Mouse (Mus musculus) myocyte (in vitro differentiated cells): ENCODE data around the gene Hnrnpf. TPM values are rescaled to one million over a fixed set of nuclear protein-coding genes. Genes with fewer than 3 reads are reported as not detected.

ENCODE experiments used
- H3K27me3 ChIP-seq: one replicate; pipeline ENCODE4 v1.6.1; 2011; ENCODE audit not compliant: control insufficient read depth, insufficient read depth, insufficient read length
- H3K36me3 ChIP-seq: one replicate; pipeline ENCODE4 v1.6.1; 2011; ENCODE audit not compliant: control insufficient read depth, insufficient read depth
- H3K4me2 ChIP-seq: one replicate; pipeline ENCODE4 v1.6.1; 2011; ENCODE audit warnings: low read depth, control low read depth
- H3K4me3 ChIP-seq: one replicate; pipeline ENCODE4 v1.5.1; 2011; ENCODE audit warnings: mild to moderate bottlenecking, control low read depth, moderate library complexity
- H3K79me2 ChIP-seq: one replicate; pipeline ENCODE4 v1.6.1; 2011; ENCODE audit not compliant: control insufficient read depth, insufficient read depth
- H3ac ChIP-seq: one replicate; pipeline ENCODE4 v1.6.1; 2011; ENCODE audit not compliant: control insufficient read depth, insufficient read length
- CEBPB ChIP-seq: IDR thresholded peaks from 2 replicates; pipeline ENCODE4 v1.6.1; 2011; ENCODE audit warnings: mild to moderate bottlenecking, moderate library complexity; ENCODE audit not compliant: poor library complexity, insufficient read depth, severe bottlenecking
- E2F4 ChIP-seq: IDR thresholded peaks from one replicate; pipeline ENCODE4 v1.6.1; 2011; ENCODE audit warnings: mild to moderate bottlenecking, control low read depth, moderate library complexity; ENCODE audit not compliant: insufficient read depth
- MAX ChIP-seq: IDR thresholded peaks from one replicate; pipeline ENCODE4 v1.6.1; 2011; ENCODE audit warnings: low read depth, mild to moderate bottlenecking, control low read depth
- MYOD1 ChIP-seq, 3 experiments: IDR thresholded peaks; one replicate each; pipeline ENCODE4 v1.6.1; 2011; ENCODE audit warnings: control low read depth in 2 of 3, low read depth in 2 of 3, mild to moderate bottlenecking in 2 of 3, moderate library complexity in 1 of 3; ENCODE audit not compliant: insufficient read length in 2 of 3, control insufficient read depth in 1 of 3
- MYOG ChIP-seq, 3 experiments: IDR thresholded peaks; one replicate each; pipeline ENCODE4 v1.6.1; 2011; ENCODE audit warnings: control low read depth in 2 of 3, low read depth in 2 of 3, mild to moderate bottlenecking in 2 of 3; ENCODE audit not compliant: insufficient read length in 2 of 3, control insufficient read depth in 1 of 3, insufficient read depth in 1 of 3
- POLR2A ChIP-seq: IDR thresholded peaks from one replicate; pipeline ENCODE4 v1.6.1; 2011; ENCODE audit warnings: low read depth, mild to moderate bottlenecking, control low read depth, moderate library complexity; ENCODE audit not compliant: insufficient read length
- POLR2AphosphoS2 ChIP-seq: IDR thresholded peaks from one replicate; pipeline ENCODE4 v1.6.1; 2011; ENCODE audit warnings: low read depth, control low read depth; ENCODE audit not compliant: insufficient read length
- REST ChIP-seq: IDR thresholded peaks from one replicate; pipeline ENCODE4 v1.6.1; 2011; ENCODE audit warnings: mild to moderate bottlenecking, control low read depth, moderate library complexity; ENCODE audit not compliant: insufficient read depth, insufficient read length
- SRF ChIP-seq: IDR thresholded peaks from one replicate; pipeline ENCODE4 v1.6.1; 2011; ENCODE audit warnings: low read depth; ENCODE audit not compliant: control insufficient read depth, insufficient read length
- TCF12 ChIP-seq: IDR thresholded peaks from one replicate; pipeline ENCODE4 v1.6.1; 2011; ENCODE audit warnings: mild to moderate bottlenecking, control low read depth; ENCODE audit not compliant: poor library complexity, insufficient read depth, severe bottlenecking
- TCF3 ChIP-seq: IDR thresholded peaks from one replicate; pipeline ENCODE4 v1.6.1; 2011; ENCODE audit warnings: low read depth, control low read depth; ENCODE audit not compliant: insufficient read length
- USF1 ChIP-seq: IDR thresholded peaks from one replicate; pipeline ENCODE4 v1.6.1; 2011; ENCODE audit warnings: low read depth, mild to moderate bottlenecking, control low read depth, moderate library complexity
- polyA plus RNA-seq: library from polyadenylated mRNA; unstranded; fragments of >200 nt; fragmentation: generic; extraction: Trizol; gene quantifications from one replicate; pipeline ENCODE4 v1.2.1, GENCODE M21; 2012; ENCODE audit warnings: missing spikeins

Hnrnpf gene
- polyA plus RNA-seq, 1 experiment = 186 TPM

GRCm38 (mm10) chr6:117901510-117902402 lies 1.6 kb downstream of the Hnrnpf start:
- Histone ChIP-seq H3ac (no peak overlapping the region), H3K4me2 (no peak overlapping the region), H3K79me2 (peaks cover 7% of the 10 kb centered on the region), H3K27me3 (no peaks in the 10 kb centered on the region), H3K36me3 (no peaks in the 10 kb centered on the region), H3K4me3 (no peak overlapping the region)
- no peak for TF ChIP-seq MYOG (IDR thresholded peaks at IDR 0.05; ENCODE audit: control insufficient read depth in 1 of 3, insufficient read depth in 1 of 3, insufficient read length in 2 of 3, low read depth in 2 of 3)
- no peak for TF ChIP-seq POLR2AphosphoS2

- Histone ChIP-seq H3ac (no peak overlapping the region), H3K4me2 (no peak overlapping the region), H3K79me2 (peaks cover 13% of the 10 kb centered on the region), H3K36me3 (no peaks in the 10 kb centered on the region), H3K4me3 (no peak overlapping the region), H3K27me3 (no peaks in the 10 kb centered on the region)
- TF ChIP-seq MYOD1 (IDR thresholded peaks at IDR 0.05; ENCODE audit: control insufficient read depth in 1 of 3, insufficient read length in 2 of 3, low read depth in 2 of 3) = no peak
- no peak for TF ChIP-seq SRF
- TF ChIP-seq E2F4 = no peak
- TF ChIP-seq USF1 = no peak
- TF ChIP-seq CEBPB = no peak
- no peak for TF ChIP-seq MAX
- no peak for TF ChIP-seq REST
- no peak for TF ChIP-seq MYOG (IDR thresholded peaks at IDR 0.05; ENCODE audit: control insufficient read depth in 1 of 3, insufficient read depth in 1 of 3, insufficient read length in 2 of 3, low read depth in 2 of 3)
Observed at GRCm38 (mm10) chr6:117902556-117902955, 2.4 kb downstream of the Hnrnpf start.

DNA sequence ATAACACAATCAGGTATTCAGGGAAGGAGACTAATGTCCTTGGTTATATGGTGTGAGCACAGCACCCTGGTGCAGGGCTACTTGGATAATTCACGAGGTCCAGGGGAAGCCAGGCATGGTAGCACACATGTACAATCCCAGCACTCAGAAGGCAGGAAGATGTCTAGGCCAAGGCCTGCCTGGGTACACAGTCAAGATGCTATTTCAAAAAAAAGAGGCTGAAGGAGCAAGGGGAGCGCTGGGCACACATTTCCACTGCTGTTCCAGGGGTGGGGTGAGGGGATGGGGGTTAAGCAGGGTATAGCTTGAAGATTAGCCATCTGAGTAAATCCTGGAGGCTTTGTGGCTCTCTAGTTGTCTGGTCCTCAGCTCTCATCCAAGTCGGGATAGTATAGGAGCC lies 3.7 kb downstream of the Hnrnpf start:
- Histone ChIP-seq H3K4me2 (no peak overlapping the region), H3K36me3 (no peaks in the 10 kb centered on the region), H3K4me3 (no peak overlapping the region), H3K79me2 (peaks cover 26% of the 10 kb centered on the region), H3K27me3 (no peaks in the 10 kb centered on the region), H3ac (no peak overlapping the region)
- TF ChIP-seq POLR2AphosphoS2 (no peak), MAX (no peak), USF1 (no peak), CEBPB (no peak), POLR2A (no peak)

DNA sequence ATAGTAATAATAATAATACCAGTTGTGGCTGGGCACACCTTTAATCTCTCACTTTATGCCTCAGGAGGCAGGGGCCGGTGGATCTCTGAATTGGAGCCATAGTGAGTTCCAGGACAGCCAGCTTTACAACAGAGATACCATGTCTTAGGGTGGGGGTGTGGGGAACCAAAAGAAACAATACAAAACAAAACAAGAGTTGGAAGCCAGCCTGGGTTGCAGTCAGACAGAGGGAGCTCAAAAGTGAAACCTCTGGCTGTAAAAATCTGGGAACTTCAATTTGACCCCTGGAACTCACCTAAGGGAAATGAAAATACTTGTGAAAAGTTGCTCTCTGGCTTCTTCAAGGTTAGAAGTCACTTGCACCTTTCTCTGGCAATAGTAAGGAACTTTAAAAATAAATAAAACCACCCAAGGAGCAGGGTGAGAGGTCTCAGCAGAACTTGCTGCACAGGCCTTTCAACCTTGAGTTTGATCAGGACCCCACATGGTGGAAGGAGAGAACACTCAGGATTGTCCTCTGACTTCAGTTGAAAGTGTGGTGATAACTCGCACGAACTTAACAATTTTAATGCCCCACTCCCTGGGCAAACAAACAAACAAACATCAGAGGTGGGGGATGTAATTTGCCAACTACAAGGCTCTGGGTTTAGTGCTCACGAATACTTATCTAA lies 5.3 kb downstream of the Hnrnpf start:
- no peak for TF ChIP-seq E2F4
- no peak for TF ChIP-seq TCF3
- TF ChIP-seq MYOD1 (IDR thresholded peaks at IDR 0.05; ENCODE audit: control insufficient read depth in 1 of 3, insufficient read length in 2 of 3, low read depth in 2 of 3) = no peak
- TF ChIP-seq TCF12 = no peak
- TF ChIP-seq POLR2A = no peak
- no peak for TF ChIP-seq MAX
- no peak for TF ChIP-seq USF1
- TF ChIP-seq REST = no peak
- TF ChIP-seq SRF = no peak
- no peak for TF ChIP-seq CEBPB
- TF ChIP-seq MYOG (IDR thresholded peaks at IDR 0.05; ENCODE audit: control insufficient read depth in 1 of 3, insufficient read depth in 1 of 3, insufficient read length in 2 of 3, low read depth in 2 of 3) = no peak
- no peak for TF ChIP-seq POLR2AphosphoS2
- Histone ChIP-seq H3K4me2 (peak overlapping the region; percentile 97), H3ac (no peak overlapping the region), H3K79me2 (peaks cover 42% of the 10 kb centered on the region), H3K4me3 (peak overlapping the region; percentile 96), H3K27me3 (no peaks in the 10 kb centered on the region), H3K36me3 (no peaks in the 10 kb centered on the region)

- Histone ChIP-seq H3K27me3 (no peaks in the 10 kb centered on the region), H3K79me2 (peaks cover 49% of the 10 kb centered on the region), H3K36me3 (no peaks in the 10 kb centered on the region), H3K4me3 (peak overlapping the region; percentile 96), H3K4me2 (peak overlapping the region; percentile 97), H3ac (peak overlapping the region; percentile 78)
- TF ChIP-seq MAX (no peak), POLR2A (no peak), TCF12 (no peak), REST (no peak), USF1 (no peak), TCF3 (no peak), MYOD1 (IDR thresholded peaks at IDR 0.05; ENCODE audit: control insufficient read depth in 1 of 3, insufficient read length in 2 of 3, low read depth in 2 of 3) (no peak), POLR2AphosphoS2 (no peak), MYOG (IDR thresholded peaks at IDR 0.05; ENCODE audit: control insufficient read depth in 1 of 3, insufficient read depth in 1 of 3, insufficient read length in 2 of 3, low read depth in 2 of 3) (no peak), SRF (no peak), E2F4 (no peak), CEBPB (no peak)
Observed at GRCm38 (mm10) chr6:117906015-117906531, 5.9 kb downstream of the Hnrnpf start.
